Mouse (Mus musculus): ENCODE results near the gene Tubb1. TPM values are rescaled to one million over a fixed set of nuclear protein-coding genes. Genes with fewer than 3 reads are reported as not detected.

Gene Tubb1
- total RNA-seq, 2 experiments from 2014 or later, result 2.0 TPM; not detected in 1

DNA sequence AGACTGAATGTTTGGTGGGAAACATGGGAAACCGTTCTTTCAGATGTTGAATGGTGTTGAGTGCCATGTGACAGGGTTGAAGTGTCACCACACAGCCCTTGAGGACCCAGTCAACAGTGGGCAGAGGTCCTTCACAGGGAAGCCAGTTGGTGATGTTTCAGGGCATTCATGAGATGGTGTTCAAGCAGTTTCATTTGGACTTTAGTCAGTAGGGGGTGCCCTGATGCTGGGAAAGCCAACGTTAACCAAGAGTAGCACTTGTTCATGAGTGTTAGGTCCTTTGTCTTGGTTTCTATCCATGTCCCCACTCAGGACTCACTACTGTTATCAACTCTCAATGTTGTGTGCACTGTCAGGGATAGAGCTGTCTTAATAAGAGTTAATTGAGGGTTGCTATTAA lies 42.4 kb downstream of the Tubb1 start:
- ATAC-seq (replicated peaks; ENCODE audit: low FRiP score, poor library complexity, severe bottlenecking), result no peak

DNA sequence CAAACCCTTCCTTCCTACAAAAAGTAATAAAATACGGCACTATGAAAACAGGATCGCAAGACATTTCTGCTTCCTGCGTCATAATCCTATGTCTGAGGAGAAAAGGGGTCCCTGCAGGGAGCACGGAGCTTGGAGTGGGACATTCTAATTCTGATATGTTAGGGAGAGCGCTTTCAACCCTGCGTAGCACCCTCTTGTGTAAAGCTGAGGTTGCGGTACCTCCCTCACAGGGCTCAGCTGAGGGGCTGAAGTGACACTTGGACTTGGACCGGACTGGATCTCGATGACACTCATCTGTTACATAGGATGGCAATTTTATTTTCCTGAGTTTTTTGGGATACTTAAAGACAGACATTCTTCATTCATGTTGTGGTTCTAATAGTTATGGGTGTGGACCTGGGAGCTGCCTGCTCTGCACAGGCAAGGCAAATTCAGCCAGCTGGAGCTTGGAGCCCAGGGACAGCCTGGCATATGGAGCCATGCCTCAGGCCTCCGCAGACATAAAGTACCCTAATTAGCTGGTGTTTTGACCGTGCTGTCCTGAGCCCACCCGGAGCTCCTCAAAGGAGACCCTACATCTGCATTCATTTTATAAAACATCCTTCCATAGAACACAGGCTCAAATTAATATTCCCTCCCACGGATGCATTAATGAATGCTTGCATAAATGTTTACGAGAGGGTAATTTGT lies 50.5 kb downstream of the Tubb1 start:
- ATAC-seq (replicated peaks; ENCODE audit: low FRiP score, poor library complexity, severe bottlenecking), result no peak

GRCm38 (mm10) chr2:174501517-174501916 lies 51.0 kb downstream of the Tubb1 start:
- no peak for ATAC-seq (replicated peaks; ENCODE audit: low FRiP score, poor library complexity, severe bottlenecking)

DNA sequence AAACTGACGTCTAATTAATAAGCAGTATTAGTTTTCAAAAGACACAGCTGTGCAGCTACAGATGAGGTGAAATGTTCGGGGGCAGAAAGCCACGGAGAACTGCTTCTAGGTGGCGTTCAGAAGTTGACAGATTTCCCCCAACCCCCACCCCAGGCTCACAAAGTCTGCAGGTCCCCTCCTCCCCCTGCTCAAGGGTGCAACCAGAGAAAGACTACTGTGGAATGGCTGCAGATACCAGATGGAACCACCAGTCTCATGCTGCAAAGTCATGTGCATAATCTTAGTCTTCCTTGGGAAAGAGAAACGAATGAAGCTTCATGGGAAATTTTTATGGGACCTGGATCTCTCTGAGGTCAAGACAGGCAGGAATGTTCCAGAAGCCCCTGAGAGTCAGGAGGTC lies 51.8 kb downstream of the Tubb1 start:
- ATAC-seq (replicated peaks; ENCODE audit: low FRiP score, poor library complexity, severe bottlenecking), result no peak

DNA sequence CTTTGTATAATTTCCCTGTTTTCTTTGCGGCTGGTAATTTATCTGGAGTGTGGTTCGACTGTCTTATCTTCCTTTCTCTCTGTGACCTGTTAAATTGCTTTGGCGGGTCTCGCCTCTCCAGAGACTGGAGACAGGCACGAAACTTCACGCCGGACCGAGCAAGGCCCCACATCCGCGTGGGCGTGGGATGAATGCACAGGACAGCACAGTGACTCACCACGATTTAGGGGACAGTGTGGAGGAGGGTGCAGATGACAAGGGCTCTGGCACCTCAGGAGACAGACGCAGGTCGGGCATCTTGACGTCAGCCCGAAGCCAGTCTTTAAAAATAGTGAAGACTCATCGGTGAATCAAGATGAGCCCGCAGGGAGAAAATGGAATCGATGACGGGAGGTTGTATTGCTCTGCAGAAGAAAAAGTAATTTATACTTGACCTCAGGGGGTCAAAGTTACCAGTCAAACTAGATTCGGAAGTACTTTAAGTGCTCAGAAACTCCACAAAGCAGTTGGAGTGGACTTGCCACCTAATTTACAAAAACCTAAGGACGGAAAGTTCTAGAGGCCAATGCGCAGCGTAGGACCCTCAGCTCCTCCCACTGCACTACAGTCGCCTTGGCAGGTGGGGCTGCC lies 52.5 kb downstream of the Tubb1 start:
- no peak for ATAC-seq (replicated peaks; ENCODE audit: low FRiP score, poor library complexity, severe bottlenecking)

Other genes starting within 250 kb of the Tubb1 start
- gene Gnas, start 166.4 kb upstream of the Tubb1 start, total RNA-seq (2015; ENCODE audit: low replicate concordance), result 338 and 377 TPM in 2 replicates
- gene Gnas, start 166.4 kb upstream of the Tubb1 start, total RNA-seq (2017; ENCODE audit: low replicate concordance), result 196 and 201 TPM in 2 replicates
- gene Gm20721, start 104.0 kb upstream of the Tubb1 start, total RNA-seq (2015; ENCODE audit: low replicate concordance), result not detected in 2 replicates
- 0.61 and 11.9 TPM in 2 replicates for gene Gm20721, start 104.0 kb upstream of the Tubb1 start, total RNA-seq (2017; ENCODE audit: low replicate concordance)
- gene Nelfcd, start 34.9 kb upstream of the Tubb1 start, total RNA-seq (2015; ENCODE audit: low replicate concordance), result 88.0 and 149 TPM in 2 replicates
- gene Nelfcd, start 34.9 kb upstream of the Tubb1 start, total RNA-seq (2017; ENCODE audit: low replicate concordance), result 77.8 and 90.2 TPM in 2 replicates
- 43.2 TPM in 2 replicates for gene Ctsz, start 11.7 kb upstream of the Tubb1 start, total RNA-seq (2015; ENCODE audit: low replicate concordance)
- gene Ctsz, start 11.7 kb upstream of the Tubb1 start, total RNA-seq (2017; ENCODE audit: low replicate concordance), result 33.8 and 34.8 TPM in 2 replicates
- 201 and 204 TPM in 2 replicates for gene Atp5e, start 13.4 kb downstream of the Tubb1 start, total RNA-seq (2015; ENCODE audit: low replicate concordance)
- gene Atp5e, start 13.4 kb downstream of the Tubb1 start, total RNA-seq (2017; ENCODE audit: low replicate concordance), result 130 and 183 TPM in 2 replicates
- 43.6 and 51.5 TPM in 2 replicates for gene Prelid3b, start 22.4 kb downstream of the Tubb1 start, total RNA-seq (2015; ENCODE audit: low replicate concordance)
- gene Prelid3b, start 22.4 kb downstream of the Tubb1 start, total RNA-seq (2017; ENCODE audit: low replicate concordance), result 86.8 and 131 TPM in 2 replicates
- 0.84 and 1.4 TPM in 2 replicates for gene Zfp831, start 192.8 kb downstream of the Tubb1 start, total RNA-seq (2015; ENCODE audit: low replicate concordance)
- gene Zfp831, start 192.8 kb downstream of the Tubb1 start, total RNA-seq (2017; ENCODE audit: low replicate concordance), result 1.0 and 1.2 TPM in 2 replicates

All from erythroid progenitor cell, adult 5-6 weeks (primary cell).